Mouse (Mus musculus) right cerebral cortex, postnatal 36 days (tissue): ENCODE measurements at regions not wholly inside any gene's neighbourhood (a gene's known extent, or its start where the extent isn't known, plus 50 kb on each side); places are given as distances from the start of the nearest gene placed in this dataset.
"Not testable (repeated sequence)": the region's sequence is repeated elsewhere in the genome, so short reads cannot be mapped to it uniquely, and the experiment has no call there.

ENCODE experiments used
- DNase-seq, 2 experiments: peaks; one replicate each; pipeline ENCODE4 v3.0.0; 2022; ENCODE audit warnings: low spot score in 2 of 2, mixed read lengths in 1 of 2

DNA sequence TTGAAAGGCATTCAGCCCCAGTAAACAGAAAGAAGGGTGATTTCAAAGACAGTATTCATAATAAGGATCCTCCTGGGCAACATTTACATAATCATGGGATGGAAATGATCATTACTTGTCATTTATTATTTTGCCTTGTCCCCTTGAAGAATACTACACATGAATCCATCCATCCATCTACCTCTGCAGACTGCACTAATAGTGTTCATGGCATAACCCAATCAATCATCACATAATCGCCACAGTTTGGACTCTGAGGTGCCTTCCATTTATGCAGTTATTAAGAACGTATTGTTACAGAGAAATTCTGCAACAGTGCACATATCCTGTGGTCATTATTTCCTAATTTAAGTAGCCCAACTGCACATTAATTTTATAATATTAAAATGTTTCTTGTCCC lies 1172.0 kb upstream of the Edil3 start:
- no peak for DNase-seq

DNA sequence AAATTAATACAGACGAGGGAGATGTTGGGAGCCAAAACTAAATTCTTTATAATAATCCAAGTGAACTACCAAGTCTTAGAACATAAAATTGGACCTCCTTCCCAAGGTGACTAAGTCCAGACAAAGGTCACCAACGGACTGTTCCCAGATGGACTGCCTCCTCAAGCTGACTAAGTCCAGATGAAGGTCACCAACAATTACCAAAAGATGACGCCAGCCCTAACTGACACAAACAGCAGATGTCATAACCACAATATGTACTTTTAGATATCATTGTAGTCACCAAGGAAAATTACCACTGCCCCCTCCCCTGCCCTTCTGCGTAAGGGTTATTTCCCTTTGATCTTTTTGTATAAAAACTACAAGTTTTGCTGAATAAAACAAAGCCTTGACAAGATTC lies 1148.8 kb upstream of the Edil3 start:
- DNase-seq: not testable (repeated sequence)

DNA sequence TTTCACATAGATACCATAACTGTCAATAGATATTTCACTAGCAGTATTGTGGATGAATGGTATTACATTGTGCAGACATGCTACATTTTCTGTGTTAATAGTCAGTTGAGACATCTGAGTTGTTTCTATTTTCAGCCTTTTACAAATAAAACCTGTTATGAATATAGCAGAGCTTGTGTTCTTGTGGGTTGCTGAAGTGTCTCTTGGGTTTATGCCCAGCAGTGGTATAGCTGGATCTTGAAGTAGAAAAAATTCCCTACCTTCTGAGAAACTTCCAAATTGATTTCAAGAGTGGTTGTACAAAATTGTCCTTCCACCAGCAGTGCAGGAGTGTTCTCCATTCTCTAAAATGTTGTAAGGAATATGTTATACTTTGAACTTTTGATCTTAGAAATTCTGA lies 1142.4 kb upstream of the Edil3 start:
- DNase-seq: peak in 1 of 2 experiments; percentile 2
